Mouse (Mus musculus) adipocyte (in vitro differentiated cells): ENCODE results near the gene Edem3.

Experiments
- DNase-seq: peaks from one replicate; pipeline ENCODE4 v3.0.0-alpha.2; 2016; ENCODE audit warnings: low spot score

The Edem3 gene

DNA sequence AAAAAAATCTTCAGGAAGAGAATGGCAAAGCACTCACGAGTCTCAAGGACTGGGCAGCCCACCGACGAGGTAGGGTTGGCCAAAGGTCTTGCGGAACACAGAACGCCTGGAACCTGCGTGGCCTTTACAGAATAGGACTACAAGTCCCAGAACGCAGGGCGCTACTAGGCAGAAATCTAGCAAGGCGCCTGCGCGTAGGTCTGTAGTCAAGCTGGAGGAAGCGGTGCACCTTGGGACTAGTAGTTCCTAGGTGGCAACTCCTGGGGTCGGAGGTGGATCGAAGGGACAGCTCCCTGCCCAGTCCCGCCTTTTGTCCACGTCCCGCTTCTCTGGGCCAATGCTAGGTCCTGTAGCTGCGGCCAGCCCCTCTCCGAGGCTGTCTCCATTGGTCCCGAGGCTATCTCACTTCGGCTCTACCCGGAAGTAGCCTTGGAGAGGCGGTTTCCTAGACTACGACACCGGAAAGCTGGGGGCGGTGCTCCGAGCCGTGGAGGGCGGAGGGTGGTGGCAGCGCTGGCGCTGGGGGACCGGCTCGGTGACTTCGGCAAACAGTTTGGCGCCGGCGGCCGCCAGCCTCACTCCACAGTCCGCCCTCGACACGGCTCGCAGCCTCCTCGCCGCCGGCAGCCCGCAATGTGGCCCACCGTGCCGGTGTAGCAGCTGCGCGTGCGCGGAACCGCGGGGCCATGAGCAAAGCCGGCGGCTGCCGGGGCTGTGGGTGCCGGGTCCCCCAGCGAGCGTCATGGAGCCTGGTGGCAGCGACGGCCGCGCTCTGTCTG, at the start of gene Edem3:
Edem3 (plus strand) TSS at position 491 of the 779 bp plus-strand sequence.
- peak; percentile 99 for DNase-seq

- peak; percentile 93 for DNase-seq
These were observed 49.3 kb upstream of the Edem3 start for GRCm38 (mm10) chr1:151705723-151706396.

- DNase-seq: no peak
These were observed 48.8 kb upstream of the Edem3 start for GRCm38 (mm10) chr1:151706397-151706752.

GRCm38 (mm10) chr1:151708966-151709733, 46.0 kb upstream of the Edem3 start:
- DNase-seq: peak; percentile 72

- DNase-seq: no peak
These were observed 45.5 kb upstream of the Edem3 start for GRCm38 (mm10) chr1:151709734-151710022.

DNA sequence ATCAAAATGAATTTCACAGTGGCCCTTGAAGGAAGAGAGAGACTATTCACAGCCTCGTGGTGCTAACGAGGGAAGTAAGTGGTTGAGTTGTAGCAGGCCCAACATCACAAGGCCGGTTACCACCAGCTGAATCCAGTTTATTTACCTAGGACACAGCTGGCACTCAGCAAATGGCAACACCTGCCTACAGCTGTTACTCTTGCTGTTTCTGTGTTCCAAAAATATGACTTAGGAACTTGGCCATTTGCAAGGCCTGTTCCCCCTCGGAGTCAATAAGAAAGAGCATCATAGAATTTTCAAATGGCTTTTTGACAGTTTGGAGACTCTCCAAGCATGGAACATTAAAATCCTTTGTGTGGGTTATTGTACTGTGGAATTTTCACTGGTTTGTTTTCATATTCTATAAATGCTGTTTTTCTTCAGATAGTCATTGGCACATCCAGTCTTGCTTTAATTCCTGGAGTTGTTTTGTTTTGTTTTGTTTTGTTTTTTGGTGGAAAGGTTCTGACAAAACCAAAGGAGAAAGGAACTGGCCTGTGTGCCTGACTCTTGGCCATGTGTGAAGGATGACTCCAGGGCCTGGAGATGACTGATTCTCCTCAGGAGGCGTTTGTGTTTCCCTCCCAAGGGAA, 44.6 kb upstream of the Edem3 start:
- peak; percentile 57 for DNase-seq

GRCm38 (mm10) chr1:151711062-151711461, 44.1 kb upstream of the Edem3 start:
- DNase-seq: no peak

- no peak for DNase-seq
These were observed 42.5 kb upstream of the Edem3 start for GRCm38 (mm10) chr1:151712664-151713063.

DNA sequence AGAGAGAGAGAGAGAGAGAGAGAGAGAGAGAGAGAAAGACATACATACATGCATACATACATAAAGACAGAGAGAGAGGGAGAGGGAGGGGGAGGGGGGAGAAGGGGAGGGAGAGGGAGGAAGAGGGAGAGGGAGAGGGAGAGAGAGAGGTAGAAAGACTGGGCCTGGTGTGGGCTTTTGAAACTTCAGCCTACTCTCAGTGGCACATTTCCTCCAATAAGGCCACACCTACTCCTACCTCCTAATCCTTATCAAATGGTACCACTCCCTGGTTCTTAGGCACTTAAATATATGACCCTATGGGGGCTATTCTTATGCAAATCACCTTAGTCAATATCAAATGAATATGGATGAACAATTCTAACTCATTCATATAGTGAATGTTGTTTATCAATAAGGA, 41.5 kb upstream of the Edem3 start:
- no peak for DNase-seq

- peak; percentile 44 for DNase-seq
These were observed 39.0 kb upstream of the Edem3 start for GRCm38 (mm10) chr1:151716024-151716710.

DNA sequence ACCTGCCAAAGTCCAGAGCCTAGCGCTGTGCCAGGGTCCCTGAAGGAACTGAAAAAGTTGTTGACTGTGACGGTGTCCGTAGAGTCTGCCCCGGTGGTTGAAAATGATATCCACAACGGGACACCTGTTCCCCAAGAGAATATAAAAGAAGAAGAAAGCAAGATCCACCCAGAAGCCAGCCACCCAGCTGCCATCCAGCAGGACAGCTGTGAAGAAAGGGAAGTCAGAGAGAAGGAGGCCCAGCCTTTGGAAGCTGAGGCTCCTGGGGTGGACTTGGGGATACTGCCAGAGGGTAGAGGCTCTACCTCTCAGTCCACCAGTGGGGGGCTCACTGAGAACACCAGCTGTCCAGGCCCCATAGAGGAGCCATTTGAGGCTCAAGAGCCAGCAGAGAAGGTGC, 37.5 kb upstream of the Edem3 start:
- DNase-seq: no peak

DNA sequence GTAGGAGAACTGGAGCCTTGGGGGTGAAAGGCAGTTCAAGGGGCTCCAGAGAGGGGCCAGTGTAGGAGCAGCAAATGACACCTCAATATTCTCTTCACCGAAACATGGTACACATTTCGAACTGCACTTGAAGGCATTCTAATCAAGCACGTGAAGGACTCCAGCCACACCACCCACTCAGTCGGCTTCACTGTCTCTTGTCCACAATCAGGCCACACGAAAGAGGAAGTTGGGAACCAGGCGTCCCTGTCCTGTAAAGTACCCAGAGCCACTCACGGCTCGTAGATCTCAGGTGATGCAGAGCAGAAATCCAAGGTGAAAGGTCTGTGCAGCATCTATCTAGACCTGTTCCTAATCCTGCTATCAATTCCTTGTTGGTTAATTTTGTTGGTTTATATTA, 36.6 kb upstream of the Edem3 start:
- no peak for DNase-seq

- peak; percentile 45 for DNase-seq
These were observed 35.3 kb upstream of the Edem3 start for GRCm38 (mm10) chr1:151719911-151720310.

- peak; percentile 68 for DNase-seq
These were observed 34.6 kb upstream of the Edem3 start for GRCm38 (mm10) chr1:151720566-151720965.

DNA sequence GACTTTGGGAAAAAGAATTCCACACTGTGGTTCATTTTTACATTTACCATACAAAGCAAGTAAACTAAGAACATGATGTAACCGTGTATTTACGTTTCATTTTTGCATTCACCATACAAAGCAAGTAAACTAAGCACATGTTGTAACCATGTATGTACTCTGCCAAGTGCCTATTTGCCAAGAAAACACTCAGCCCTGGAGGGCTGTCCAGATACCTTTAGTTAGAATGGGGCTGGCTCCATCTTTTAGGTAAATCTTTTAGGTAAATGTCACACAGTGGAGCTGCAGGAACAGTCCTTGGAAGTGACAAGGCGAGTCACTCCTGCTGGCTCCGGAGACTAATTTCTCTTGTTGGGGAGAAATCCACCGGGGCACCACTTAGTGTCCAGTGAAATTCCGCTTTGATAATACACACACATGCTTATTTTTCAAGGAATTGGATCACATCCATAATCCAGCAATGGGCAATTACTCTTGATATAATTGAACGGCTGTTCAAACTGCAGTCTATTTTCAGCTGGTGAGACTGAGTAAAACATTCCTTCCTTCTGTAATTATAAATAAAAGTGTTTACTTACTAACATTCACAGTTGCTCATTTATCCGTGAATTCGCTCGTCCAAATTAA, 33.7 kb upstream of the Edem3 start:
- peak; percentile 17 for DNase-seq

- DNase-seq: no peak
These were observed 31.4 kb upstream of the Edem3 start for GRCm38 (mm10) chr1:151723771-151724170.

GRCm38 (mm10) chr1:151725590-151725989, 29.6 kb upstream of the Edem3 start:
- DNase-seq: no peak

GRCm38 (mm10) chr1:151726358-151726757, 28.8 kb upstream of the Edem3 start:
- no peak for DNase-seq

DNA sequence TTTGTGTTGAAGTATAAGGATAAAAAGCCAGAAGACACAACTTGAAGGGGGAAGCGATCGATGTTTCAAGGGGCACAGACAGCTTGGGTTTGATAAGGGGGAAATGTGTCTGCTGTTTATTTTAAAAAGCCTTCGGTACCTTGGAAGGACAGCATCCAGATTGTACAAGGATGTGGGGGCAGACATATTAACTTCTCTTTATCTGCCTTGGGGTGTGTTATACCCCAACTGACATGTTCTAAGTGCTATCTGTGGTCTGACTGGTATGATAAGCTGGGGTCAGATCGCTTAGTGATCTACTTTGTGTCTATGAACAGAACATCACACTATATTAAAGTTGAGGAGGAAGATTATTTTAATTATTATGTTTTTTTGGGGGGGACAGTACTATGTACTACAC, 27.0 kb upstream of the Edem3 start:
- DNase-seq: no peak

- DNase-seq: no peak
These were observed 18.0 kb upstream of the Edem3 start for GRCm38 (mm10) chr1:151737146-151737545.

DNA sequence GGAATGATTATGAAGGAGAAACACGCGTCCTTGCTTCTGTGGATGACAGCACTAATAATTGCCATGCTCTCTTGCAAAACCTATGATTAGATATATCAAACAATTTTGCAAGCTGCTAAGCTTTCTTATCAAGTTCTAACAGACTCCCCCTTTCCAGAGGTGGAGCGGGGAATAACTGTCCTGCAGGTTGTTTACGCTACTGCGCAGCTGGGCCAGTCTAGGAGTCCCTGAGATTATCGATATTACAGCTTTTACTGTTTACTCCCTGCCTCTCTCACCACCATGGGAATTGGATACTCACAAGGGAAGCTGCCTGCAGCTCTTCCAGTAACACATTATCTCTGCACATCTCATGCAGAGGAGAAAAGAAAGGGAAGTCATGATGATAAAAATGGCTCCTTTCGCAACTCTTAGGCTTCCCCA, 14.0 kb upstream of the Edem3 start:
- no peak for DNase-seq
